Mouse (Mus musculus) mouse embryonic stem cell (cell line): ENCODE data around the gene 4933427I04Rik.

Experiments used
- in situ Hi-C, 2 experiments: fragments of 300-500 bp; cut with MboI; formaldehyde crosslinking; loops; 1 replicate in 1 of 2; 3 replicates in 1 of 2; pipeline ENCODE4 v1.14.3; 2019 to 2020; ENCODE audit warnings: low sequenced_read_pairs in 2 of 2, low pct_unique_long_range_greater_than_20kb in 1 of 2, mixed read lengths in 1 of 2; ENCODE audit not compliant: unreplicated experiment in 1 of 2

The 4933427I04Rik gene

DNA sequence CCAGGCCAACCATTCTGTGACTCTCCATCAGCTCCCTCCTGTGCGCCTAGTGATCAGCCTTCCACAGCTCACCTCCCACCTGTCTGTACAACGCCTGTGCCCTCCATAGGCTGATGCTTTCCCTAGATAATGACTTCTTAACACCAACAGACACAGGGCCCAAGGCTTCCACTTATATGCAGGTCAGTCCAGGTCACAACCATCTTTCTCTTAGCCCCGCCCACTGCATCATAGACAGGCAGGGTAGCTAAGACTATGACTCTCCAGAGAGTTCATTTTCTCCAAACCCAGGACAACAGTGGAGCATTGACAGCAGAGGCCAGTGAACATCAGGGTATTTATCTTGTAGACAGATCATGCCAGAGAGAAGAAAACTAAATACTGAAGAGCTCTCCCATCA is at the start of gene 4933427I04Rik:
Gene 4933427I04Rik, plus strand, starts transcription at position 301 of the 400 bp plus-strand sequence.
- in situ Hi-C loops, result no loop called here

- in situ Hi-C loops, result no loop called here
Measured at GRCm38 (mm10) chr4:123810475-123811295, 48.8 kb upstream of the 4933427I04Rik start.

DNA sequence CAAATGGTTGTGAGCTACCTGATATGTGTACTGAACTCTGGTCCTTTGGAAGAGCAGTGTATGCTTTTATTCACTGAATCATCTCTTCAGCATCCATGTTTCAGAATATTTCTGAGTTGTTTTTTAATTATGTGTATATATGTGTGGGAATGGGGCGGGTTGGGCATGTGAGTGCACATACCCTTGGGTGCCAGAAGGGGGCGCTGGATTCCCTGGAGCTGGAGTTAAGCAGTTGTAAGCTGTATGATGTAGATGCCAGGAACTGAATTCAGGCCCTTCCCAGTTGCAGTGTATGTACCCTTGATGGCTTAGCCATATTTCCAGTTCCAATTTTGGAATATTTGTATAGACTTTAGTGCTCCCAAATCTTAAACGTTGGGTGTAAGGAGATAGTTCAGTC is 47.0 kb upstream of the 4933427I04Rik start:
- in situ Hi-C loops, result no loop called here

- in situ Hi-C loops, result no loop called here
Measured at GRCm38 (mm10) chr4:123814030-123814501, 45.4 kb upstream of the 4933427I04Rik start.

DNA sequence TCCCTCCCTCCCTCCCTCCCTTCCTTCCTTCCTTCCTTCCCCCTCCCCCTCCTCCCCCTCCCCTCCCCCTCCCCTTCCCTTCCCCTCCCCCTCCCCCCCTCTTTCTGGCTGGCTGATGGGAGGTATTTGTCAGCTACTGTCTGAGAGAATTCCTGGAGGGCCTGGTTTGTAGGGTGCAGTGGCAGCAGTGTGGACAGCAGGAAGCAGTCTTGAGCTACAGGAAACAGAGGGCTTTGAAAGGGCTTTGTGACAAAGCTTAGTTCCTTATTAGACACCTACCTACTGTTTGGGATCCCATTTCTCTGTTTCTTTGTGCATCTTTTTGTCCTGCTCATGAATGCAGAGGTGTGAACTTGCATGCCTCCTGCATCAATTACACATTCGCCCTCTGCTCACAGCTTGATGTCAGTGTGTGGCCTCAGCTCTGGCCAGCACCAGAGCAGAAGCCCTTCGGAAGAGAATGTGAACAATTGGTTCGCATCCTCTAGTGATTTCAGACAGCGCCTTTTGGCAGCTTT is 40.3 kb upstream of the 4933427I04Rik start:
- in situ Hi-C loops, result no loop called here

DNA sequence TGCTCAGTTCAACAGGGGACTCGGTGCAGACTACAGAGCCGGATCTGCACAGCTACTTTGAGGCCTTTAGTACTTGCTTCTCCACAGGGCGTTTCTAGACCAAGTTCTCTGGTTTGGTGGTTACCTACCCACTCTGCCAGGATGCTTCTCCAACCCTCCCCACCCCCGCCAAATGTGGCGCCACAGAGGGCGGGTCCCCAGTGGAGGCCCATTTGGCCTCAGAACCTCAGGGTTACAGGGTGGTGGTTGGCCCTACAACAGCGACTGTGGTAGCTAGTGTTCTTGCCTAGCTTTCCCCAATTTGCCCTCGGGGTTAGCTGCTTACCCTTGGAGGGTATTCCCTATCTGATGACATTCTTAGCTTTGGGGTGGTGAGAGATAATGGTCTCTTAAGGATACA is 17.4 kb upstream of the 4933427I04Rik start:
- in situ Hi-C loops, result no loop called here

DNA sequence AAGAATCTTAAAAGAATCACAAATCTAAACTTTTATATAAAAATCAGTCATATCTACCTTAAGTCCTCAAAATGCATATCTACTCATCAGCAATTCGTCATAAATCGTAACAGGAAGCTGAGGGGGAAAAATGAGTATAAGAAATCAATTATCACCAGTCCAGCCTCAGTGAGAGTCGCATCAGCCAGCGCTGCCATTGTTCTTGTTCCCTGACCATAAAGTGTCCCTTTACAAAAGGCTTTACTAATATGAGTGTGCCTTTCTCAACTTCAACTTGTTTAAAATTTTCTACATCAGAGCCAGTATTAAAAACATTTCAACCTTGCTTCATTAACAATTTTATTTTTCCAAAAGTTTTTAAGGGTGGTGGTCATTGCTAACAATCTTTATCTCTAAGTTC is 2.6 kb upstream of the 4933427I04Rik start:
- in situ Hi-C loops, result no loop called here

GRCm38 (mm10) chr4:123858090-123858489 is 1.4 kb upstream of the 4933427I04Rik start:
- in situ Hi-C loops, result no loop called here

DNA sequence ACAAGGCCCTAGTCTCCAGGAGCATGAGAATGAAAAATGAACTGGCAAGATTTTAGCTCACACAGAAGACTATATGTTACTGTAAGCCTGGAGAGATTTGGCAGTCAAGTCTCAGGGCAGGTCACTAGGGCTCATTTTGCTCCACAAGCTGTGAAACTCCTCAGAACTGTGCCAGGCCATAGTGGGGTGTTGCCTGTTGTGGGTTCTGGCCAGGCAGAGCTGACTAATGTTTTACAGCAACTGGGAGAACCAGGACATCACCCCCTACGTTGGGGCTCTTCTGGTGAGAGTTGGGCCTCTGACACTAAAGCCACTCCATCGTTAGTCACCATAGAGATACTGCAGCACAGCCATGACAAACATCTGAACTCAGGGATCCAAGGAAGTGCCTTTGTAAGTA is 324 bp downstream of the 4933427I04Rik start:
- in situ Hi-C loops, result no loop called here

GRCm38 (mm10) chr4:123860621-123861020 is 1.1 kb downstream of the 4933427I04Rik start:
- in situ Hi-C loops, result no loop called here

DNA sequence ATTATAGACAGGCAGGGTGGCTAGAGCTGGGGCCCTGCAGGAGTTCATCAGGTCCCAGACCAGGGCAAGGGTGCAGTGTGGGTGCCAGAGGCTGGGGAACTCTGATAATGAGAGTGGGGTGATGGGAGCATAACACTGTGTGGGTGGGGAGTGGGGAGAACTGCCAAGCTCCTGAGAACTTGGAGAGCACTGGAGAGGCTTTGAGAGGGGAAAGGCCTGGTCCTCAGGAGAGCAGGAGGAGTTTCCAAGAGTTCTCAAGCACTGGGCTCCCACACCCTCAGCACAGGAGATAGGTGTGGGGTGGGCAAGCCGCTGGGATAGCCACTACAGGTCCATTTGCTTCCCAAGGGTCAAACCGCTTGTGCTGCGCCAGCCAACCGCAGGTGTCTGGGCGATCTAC is 34.2 kb downstream of the 4933427I04Rik start:
- in situ Hi-C loops, result no loop called here

DNA sequence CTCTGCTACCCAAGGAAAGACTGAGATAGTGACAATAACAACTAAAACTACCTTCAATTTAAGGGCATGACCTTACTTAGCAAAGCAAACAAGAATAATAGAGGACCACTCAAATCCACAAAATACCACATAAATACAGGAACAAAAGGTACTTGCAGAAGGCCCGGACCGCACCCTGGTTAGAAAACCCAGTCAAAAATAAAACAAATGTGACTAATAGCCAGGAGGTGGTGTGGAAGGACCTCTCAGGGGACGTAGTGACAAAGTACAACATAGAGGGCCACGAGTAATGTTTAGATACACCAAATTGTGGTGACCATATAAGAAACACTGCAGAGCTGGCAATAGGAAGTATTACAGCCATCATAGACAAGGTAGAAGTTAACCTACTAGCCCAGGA is 34.8 kb downstream of the 4933427I04Rik start:
- in situ Hi-C loops, result no loop called here

- in situ Hi-C loops, result no loop called here
Measured at GRCm38 (mm10) chr4:123898696-123899095, 39.2 kb downstream of the 4933427I04Rik start.

GRCm38 (mm10) chr4:123903432-123903831 is 44.0 kb downstream of the 4933427I04Rik start:
- in situ Hi-C loops, result loop anchor here in 1 of 2 experiments (25.0 kb wide), 1 partner anchor 566 kb away; the partner anchor contains the start of gene Bmp8a

DNA sequence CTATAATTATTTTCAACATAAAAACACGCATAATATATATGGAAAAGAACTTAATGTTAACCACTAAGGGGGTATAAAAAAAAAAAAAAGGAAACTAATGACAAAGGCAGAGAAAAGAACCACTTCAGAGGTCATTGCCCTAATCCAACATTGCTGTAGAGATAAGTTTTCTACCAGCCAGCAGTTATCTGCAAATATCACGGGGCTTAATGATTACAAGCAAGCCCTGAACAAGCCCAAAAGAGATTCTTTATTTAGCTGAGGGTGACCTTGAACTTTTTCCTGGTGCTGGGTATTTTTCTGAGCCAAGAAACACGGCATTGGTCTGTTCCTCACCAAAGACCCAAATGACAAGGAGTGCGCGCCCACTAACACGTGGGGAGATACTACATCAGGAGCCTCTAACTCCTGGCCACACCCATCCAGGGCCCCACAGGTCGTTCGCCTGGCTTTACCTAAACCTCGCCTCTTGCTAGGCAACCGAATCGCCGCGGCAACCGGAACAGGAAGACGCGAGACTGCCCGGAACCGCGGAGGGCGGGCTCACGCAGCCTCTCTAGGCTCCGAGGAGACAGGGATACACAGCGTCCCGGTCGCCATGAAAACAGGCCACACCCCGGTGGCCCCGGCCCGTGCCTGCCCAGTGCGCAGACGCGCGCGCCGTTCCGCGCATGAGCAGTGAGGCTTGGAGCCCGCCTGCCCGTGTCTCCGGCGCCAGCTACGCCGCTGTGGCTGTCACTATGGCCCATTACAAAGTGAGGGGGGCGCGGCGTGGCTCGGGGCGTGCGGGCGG is 45.0 kb downstream of the 4933427I04Rik start, which contains the start of gene Mycbp:
Gene Mycbp, plus strand, starts transcription at position 500 of the 793 bp plus-strand sequence.
- in situ Hi-C loops, result loop anchor here in 1 of 2 experiments (25.0 kb wide), 1 partner anchor 567 kb away; the partner anchor contains the start of gene Bmp8a

DNA sequence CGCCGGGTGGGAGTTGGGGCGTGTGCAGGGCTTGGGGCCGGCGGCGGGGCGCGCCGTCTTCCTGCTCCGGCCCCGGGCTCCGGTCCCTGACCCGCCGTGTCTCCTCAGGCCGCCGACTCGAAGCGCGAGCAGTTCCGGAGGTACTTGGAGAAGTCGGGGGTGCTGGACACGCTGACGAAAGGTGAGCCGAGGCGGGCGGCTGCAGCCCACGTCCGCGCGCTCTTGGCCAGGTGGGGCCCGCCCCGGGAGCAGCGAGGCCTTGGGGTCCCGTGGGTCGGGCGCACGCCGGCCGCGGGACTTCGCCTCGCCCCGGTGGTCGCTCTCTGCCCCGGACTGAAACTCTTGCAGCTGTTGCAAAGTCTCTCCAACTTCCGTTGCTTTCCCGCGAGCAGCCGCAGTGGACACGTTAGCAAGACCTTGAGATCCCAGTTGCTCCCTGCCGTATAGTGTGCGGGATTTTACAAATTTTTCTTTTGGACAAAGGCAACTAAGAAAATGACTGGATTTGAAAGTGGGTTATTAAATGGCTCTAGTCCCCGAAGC is 45.7 kb downstream of the 4933427I04Rik start:
- in situ Hi-C loops, result loop anchor here in 1 of 2 experiments (25.0 kb wide), 1 partner anchor 568 kb away; the partner anchor contains the start of gene Bmp8a

DNA sequence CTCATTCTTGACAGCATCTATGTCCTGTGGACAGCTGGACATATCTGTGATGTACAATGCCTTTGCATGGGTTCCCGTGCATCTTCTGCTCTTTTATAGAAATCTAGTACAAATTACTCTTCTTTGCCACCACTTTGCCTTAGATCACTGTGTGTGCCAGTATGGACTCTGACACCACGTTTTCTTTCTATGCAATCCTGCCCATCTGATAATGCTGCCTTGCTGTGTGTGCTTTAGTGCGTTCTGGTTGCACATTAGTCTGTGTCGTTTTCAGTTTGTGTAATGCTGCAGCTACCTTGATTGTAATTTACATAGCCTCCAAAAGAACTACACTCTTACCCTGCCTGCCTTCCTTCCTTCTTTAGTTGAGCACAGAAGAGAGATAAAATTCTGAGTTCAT is 52.0 kb downstream of the 4933427I04Rik start:
- in situ Hi-C loops, result loop anchor here in 1 of 2 experiments (25.0 kb wide), 1 partner anchor 574 kb away; the partner anchor contains the start of gene Bmp8a

DNA sequence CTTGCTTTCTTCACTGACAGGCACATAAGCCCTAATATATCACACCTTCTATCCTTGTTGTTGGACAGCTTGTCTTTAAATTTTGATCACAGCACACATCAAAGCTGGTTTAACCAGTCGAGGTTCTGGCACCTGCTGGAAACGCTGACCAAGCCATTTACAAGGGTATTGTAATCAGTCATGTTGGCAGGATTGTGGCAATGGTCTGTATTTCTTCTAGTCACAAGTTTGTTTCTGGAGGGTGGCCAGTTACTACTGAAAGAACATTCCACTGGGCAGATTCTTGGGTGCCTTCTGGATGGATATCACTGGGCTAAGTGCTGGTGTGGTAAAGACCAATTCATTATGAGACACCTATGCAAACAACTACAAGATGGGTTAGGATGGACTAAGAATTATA is 53.0 kb downstream of the 4933427I04Rik start:
- in situ Hi-C loops, result loop anchor here in 1 of 2 experiments (25.0 kb wide), 1 partner anchor 575 kb away; the partner anchor contains the start of gene Bmp8a
